Mouse (Mus musculus) C2C12 (cell line): ENCODE data around the gene Ptpre.

Experiments used
- CEBPB ChIP-seq: IDR thresholded peaks from one replicate; pipeline ENCODE4 v1.6.1; 2011; ENCODE audit warnings: low read depth, mild to moderate bottlenecking, control low read depth, moderate library complexity
- CTCF ChIP-seq: IDR thresholded peaks from one replicate; pipeline ENCODE4 v1.5.1; 2011; ENCODE audit not compliant: control insufficient read depth, insufficient read depth, insufficient read length
- MAX ChIP-seq: IDR thresholded peaks from one replicate; pipeline ENCODE4 v1.6.1; 2011; ENCODE audit warnings: mild to moderate bottlenecking, control low read depth
- USF1 ChIP-seq: IDR thresholded peaks from one replicate; pipeline ENCODE4 v1.6.1; 2011; ENCODE audit warnings: low read depth, mild to moderate bottlenecking, control low read depth, moderate library complexity

DNA sequence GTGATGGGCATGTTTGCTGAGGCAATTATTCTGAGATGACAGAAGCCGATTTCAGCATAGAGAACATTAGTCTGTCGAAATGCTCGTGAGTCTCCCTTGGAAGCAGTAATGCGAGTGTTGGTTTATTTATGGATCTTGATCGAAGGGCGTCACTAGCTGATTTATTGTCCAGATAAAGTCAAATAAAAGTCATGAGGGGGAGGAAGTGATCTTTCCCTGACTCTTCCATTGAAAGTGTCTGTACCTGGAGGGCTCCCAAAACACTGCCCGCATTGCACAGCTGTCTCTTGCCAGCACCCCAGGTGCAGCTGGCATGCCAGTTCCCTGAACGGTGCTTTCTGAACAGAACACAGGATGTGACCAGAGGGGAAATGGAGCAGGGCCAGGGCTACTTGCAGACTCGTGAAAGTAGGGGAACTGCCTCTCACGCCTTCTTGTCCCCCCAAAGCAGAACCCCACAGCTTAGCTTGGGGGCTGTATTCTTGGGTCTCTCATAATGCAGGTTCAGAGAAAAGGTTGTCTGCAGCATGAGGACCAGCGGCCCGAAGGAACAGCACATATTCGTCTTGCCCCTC, 100.2 kb downstream of the Ptpre start:
- TF ChIP-seq CTCF (no peak), MAX (no peak), USF1 (no peak), CEBPB (no peak)
